Mouse (Mus musculus): ENCODE measurements around the gene Wiz. TPM values are rescaled to one million over a fixed set of nuclear protein-coding genes. Genes with fewer than 3 reads are reported as not detected.

The Wiz gene
- total RNA-seq (2012; rRNA removed) (4.4 and 4.5 TPM in 2 replicates), total RNA-seq (2014; rRNA removed) (1.0 and 1.2 TPM in 2 replicates), polyA plus RNA-seq (2012; ENCODE audit: insufficient read length, low read depth) (20.4 and 25.4 TPM in 2 replicates)

GRCm38 (mm10) chr17:32389101-32389659, at the start of gene Wiz:
TSS of gene Wiz (minus strand) at chr17:32389439.
- Histone ChIP-seq H3K9ac (ENCODE audit: insufficient read depth, low read depth) (peak within 1 kb of the TSS; percentile 81), H3K9me3 (replicated peaks; ENCODE audit: low read length) (no peaks in the 10 kb centered on the region), H3K4me1 (ENCODE audit: control insufficient read depth in 1 of 2, insufficient read depth in 2 of 2) (peaks cover 9 to 29% of the 10 kb centered on the region in 2 experiments), H3K79me2 (replicated peaks; ENCODE audit: control insufficient read depth, extremely low read depth, insufficient read depth, poor library complexity, severe bottlenecking) (no peaks in the 10 kb centered on the region), H3K36me3 (replicated peaks in 1 of 2; ENCODE audit: control insufficient read depth in 1 of 2, insufficient read depth in 1 of 2, low read length in 1 of 2) (peaks cover 34 to 47% of the 10 kb centered on the region in 2 experiments), H3K27me3 (replicated peaks) (no peaks in the 10 kb centered on the region), H3K4me3 (replicated peaks in 1 of 3; ENCODE audit: low read depth in 2 of 3, low read length in 2 of 3, poor library complexity in 1 of 3) (peak within 1 kb of the TSS; percentile 53 to 81 (median 63)), H3K4me2 (ENCODE audit: insufficient read depth, low read depth, poor library complexity, severe bottlenecking) (peak within 1 kb of the TSS; percentile 59), H3K27ac (ENCODE audit: insufficient read depth, low read depth) (peak within 1 kb of the TSS; percentile 72)
- peak; percentile 90 for DNase-seq (ENCODE audit: extremely low read depth)
- in situ Hi-C loops (cut with MboI; ENCODE audit: low pct_ligation_motif_present, low pct_unique_long_range_greater_than_20kb, low sequenced_read_pairs): no loop called here
- dilution Hi-C loops (cut with MboI; ENCODE audit: extremely low pct_ligation_motif_present, extremely low pct_unique_long_range_greater_than_20kb, low sequenced_read_pairs): no loop called here
- TF ChIP-seq CHD2 (IDR thresholded peaks at IDR 0.05; ENCODE audit: low read length) (peak; percentile 84), JUN (IDR thresholded peaks at IDR 0.05; ENCODE audit: insufficient read depth, low read depth, low read length) (no peak), MAZ (IDR thresholded peaks at IDR 0.05; ENCODE audit: low read depth, low read length) (peak; percentile 98), POLR2A (IDR thresholded peaks at IDR 0.05; ENCODE audit: low read depth, low read length) (peak; percentile 50; the same call in 1 of the 2 replicates), ZC3H11A (IDR thresholded peaks at IDR 0.05; ENCODE audit: low read depth, low read length) (no peak), ETS1 (conservative IDR thresholded peaks at IDR 0.05; ENCODE audit: low read depth, low read length) (no peak; the same call in 1 of the 2 replicates), ZKSCAN1 (IDR thresholded peaks at IDR 0.05; ENCODE audit: borderline replicate concordance, low read depth, low read length) (no peak), ELF1 (IDR thresholded peaks at IDR 0.05; ENCODE audit: low read depth, low read length) (0 out of 2 replicates have a peak, but pooled peaks have one; percentile 7), SIN3A (IDR thresholded peaks at IDR 0.05; ENCODE audit: low read length) (peak; percentile 44; the same call in 1 of the 2 replicates), NRF1 (IDR thresholded peaks at IDR 0.05; ENCODE audit: low read depth, low read length) (peak; percentile 80), KAT2A (IDR thresholded peaks at IDR 0.05; ENCODE audit: insufficient replicate concordance, low read length) (peak; percentile 47; the same call in 1 of the 2 replicates), MXI1 (IDR thresholded peaks at IDR 0.05; ENCODE audit: low read depth, low read length) (peak; percentile 64; the same call in 1 of the 2 replicates), MEF2A (IDR thresholded peaks at IDR 0.05; ENCODE audit: borderline replicate concordance, low read depth, low read length) (no peak; the same call in 1 of the 2 replicates), USF2 (conservative IDR thresholded peaks at IDR 0.05; ENCODE audit: low read depth, low read length) (no peak), ZMIZ1 (IDR thresholded peaks at IDR 0.05; ENCODE audit: low read depth, low read length) (no peak), RCOR1 (conservative IDR thresholded peaks at IDR 0.05; ENCODE audit: low read depth, low read length) (no peak; the same call in 1 of the 2 replicates), HCFC1 (IDR thresholded peaks at IDR 0.05; ENCODE audit: low read depth, low read length) (peak; percentile 89)

DNA sequence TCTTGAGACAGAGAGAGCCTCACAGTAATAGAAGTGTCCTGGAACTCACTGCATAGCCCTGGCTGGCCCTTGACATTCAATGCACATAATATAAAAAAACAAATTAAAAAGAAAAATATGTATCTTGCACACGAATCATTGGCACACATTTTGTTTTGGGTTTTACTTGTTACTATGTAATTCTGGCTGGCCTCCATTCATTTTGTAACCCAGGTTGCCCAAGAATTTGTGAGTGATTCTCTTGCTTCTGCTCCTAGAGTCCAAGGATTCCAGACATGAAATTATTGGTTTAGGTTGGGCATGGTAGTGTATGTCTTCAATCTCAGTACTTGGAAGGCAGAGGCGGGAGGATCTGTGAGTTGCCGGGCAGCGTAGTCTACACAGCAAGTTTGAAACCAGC, 47.9 kb upstream of the Wiz start:
- Histone ChIP-seq H3K9ac (ENCODE audit: insufficient read depth, low read depth) (no peak overlapping the region), H3K36me3 (replicated peaks in 1 of 2; ENCODE audit: control insufficient read depth in 1 of 2, insufficient read depth in 1 of 2, low read length in 1 of 2) (no peaks in the 10 kb centered on the region), H3K4me2 (ENCODE audit: insufficient read depth, low read depth, poor library complexity, severe bottlenecking) (no peak overlapping the region), H3K79me2 (replicated peaks; ENCODE audit: control insufficient read depth, extremely low read depth, insufficient read depth, poor library complexity, severe bottlenecking) (no peaks in the 10 kb centered on the region), H3K4me3 (replicated peaks in 1 of 3; ENCODE audit: low read depth in 2 of 3, low read length in 2 of 3, poor library complexity in 1 of 3) (no peak overlapping the region), H3K4me1 (ENCODE audit: control insufficient read depth in 1 of 2, insufficient read depth in 2 of 2) (no peaks in the 10 kb centered on the region), H3K27ac (ENCODE audit: insufficient read depth, low read depth) (no peak overlapping the region), H3K27me3 (replicated peaks) (no peaks in the 10 kb centered on the region), H3K9me3 (replicated peaks; ENCODE audit: low read length) (no peaks in the 10 kb centered on the region)
- dilution Hi-C loops (cut with MboI; ENCODE audit: extremely low pct_ligation_motif_present, extremely low pct_unique_long_range_greater_than_20kb, low sequenced_read_pairs) (no loop called here), in situ Hi-C loops (cut with MboI; ENCODE audit: low pct_ligation_motif_present, low pct_unique_long_range_greater_than_20kb, low sequenced_read_pairs) (loop anchor here (5.0 kb wide), 1 partner anchor 95 kb away; no protein-coding TSS in a partner anchor)
- TF ChIP-seq RCOR1 (conservative IDR thresholded peaks at IDR 0.05; ENCODE audit: low read depth, low read length): no peak
- no peak for DNase-seq (ENCODE audit: extremely low read depth)

All from CH12.LX (cell line).